Mouse (Mus musculus): ENCODE data around the gene Gm3285. TPM values are rescaled to one million over a fixed set of nuclear protein-coding genes. Genes with fewer than 3 reads are reported as not detected.
A peak's percentile ranks its signal among the peaks of the same experiment; 100 is the strongest.

Gm3285 gene
- polyA plus RNA-seq, 1 experiment from 2014 or later, result not detected

DNA sequence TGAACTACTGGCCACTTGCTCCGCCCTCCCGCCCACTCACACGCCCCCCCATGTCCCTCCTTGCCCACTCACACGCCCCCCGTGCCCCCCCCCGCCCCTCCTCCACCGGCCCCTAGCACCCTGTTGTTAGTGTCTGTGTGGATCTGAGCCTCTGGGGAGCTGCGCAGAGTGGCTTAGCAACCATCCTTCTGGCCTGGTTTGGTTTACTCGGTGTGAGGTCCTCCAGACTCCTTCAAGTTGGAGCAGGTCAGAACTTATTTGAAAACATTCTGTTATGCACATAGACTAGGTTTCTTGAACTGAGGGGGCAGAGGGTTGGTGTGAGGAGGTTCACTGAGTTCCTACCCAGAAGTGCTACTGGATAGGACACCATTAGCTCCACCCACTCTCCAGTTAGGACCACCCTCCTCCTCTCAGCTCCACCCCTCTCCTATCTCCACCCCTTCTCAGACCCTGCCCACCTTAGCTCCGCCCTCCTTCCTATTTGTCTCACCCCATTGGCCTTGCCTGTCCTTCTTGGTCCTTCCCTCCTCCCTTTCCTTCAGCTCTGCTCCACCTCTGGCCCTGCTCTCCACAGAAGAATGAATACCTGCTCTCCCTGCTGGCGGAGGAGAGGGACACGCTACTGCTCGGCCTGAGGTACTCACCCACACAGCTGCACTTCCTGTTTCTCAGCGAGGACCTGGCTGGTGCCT lies 2.4 kb downstream of the Gm3285 start:
- Histone ChIP-seq H3K4me3 (peak overlapping the region; percentile 11; the same call in 1 of the 2 replicates), H3K36me3 (no peaks in the 10 kb centered on the region), H3K4me2 (replicated peaks) (peak overlapping the region; percentile 18), H3K27ac (replicated peaks) (no peak overlapping the region), H3K4me1 (no peaks in the 10 kb centered on the region), H3K27me3 (no peaks in the 10 kb centered on the region), H3K9ac (replicated peaks) (0 out of 2 replicates have a peak overlapping the region, but pooled peaks have one; percentile 22), H3K9me3 (no peaks in the 10 kb centered on the region)
- WGBS, result 45% methylated on average over 14 of the region's 14 CpGs
- peak; percentile 51; the same call in 1 of the 2 replicates for ATAC-seq (replicated peaks)

DNA sequence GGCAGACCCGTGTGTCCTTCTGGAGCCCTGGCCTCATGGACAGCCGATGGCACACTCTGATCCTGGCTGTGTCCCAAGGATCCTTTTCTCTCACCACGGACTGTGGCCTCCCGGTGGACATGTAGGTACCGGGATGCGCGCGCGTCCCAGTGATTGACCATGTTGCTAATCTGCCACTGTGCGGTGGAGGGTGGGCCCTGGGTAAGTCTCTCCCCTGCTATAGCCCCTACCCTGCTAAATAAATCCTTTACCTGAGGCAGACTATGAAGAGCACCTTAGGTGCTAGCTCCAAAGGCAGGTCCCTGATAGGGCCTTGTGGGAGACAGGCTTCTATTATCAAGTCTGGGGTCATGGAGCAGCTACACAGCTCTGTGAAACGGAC lies 3.0 kb downstream of the Gm3285 start:
- Histone ChIP-seq H3K9ac (replicated peaks) (0 out of 2 replicates have a peak overlapping the region, but pooled peaks have one; percentile 22), H3K27me3 (no peaks in the 10 kb centered on the region), H3K9me3 (no peaks in the 10 kb centered on the region), H3K4me3 (peak overlapping the region; percentile 11; the same call in 1 of the 2 replicates), H3K4me1 (no peaks in the 10 kb centered on the region), H3K36me3 (no peaks in the 10 kb centered on the region), H3K27ac (replicated peaks) (no peak overlapping the region), H3K4me2 (replicated peaks) (peak overlapping the region; percentile 18)
- WGBS, result 35% methylated on average over 11 of the region's 11 CpGs
- no peak for ATAC-seq (replicated peaks)

DNA sequence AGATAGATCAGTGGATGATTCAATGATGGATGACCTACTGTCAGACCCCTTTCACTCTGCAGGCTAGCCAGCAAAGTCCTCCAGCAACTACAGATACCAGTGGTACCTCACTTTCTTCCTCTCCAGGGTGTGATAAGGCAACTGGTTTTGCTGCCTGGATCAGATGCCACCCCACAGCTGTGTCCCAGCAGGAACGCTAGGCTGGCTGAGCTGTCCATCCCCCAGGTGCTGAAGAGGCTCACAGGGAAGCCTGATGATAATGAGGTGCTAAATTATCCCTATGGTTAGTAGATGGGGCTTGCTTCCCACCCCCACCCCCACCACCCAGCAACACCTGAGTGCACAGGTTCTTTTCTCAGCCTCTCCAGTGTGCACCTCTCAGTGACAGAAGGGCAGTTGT lies 5.8 kb downstream of the Gm3285 start:
- Histone ChIP-seq H3K4me2 (replicated peaks) (no peak overlapping the region), H3K4me1 (no peaks in the 10 kb centered on the region), H3K4me3 (no peak overlapping the region), H3K9me3 (no peaks in the 10 kb centered on the region), H3K27me3 (no peaks in the 10 kb centered on the region), H3K9ac (replicated peaks) (no peak overlapping the region), H3K27ac (replicated peaks) (no peak overlapping the region), H3K36me3 (no peaks in the 10 kb centered on the region)
- no peak for ATAC-seq (replicated peaks)
- WGBS, result 30% methylated on average over 1 of the region's 1 CpGs

DNA sequence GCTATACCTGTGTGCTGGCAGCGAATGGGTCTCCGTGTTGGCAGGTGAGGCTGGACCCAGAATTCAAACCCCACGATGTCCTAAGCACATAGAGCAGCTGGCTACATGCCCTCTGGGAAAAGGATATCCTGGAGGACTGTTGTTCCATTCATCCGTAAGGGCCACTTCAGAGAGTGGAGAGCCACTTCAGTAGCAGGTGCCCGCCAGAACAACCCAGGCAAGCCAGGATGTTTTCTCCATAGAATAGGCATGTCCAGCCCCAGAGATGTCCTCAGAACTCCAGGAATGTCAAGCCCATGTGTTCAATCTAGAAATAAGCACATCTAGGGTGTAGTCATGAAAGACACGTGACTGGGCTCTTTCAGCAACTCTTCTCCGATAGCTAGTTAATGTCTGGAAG lies 7.9 kb downstream of the Gm3285 start:
- no peak overlapping the region for H3K4me2 ChIP-seq (replicated peaks)
- no peaks in the 10 kb centered on the region for H3K27me3 ChIP-seq
- no peaks in the 10 kb centered on the region for H3K9me3 ChIP-seq
- H3K27ac ChIP-seq (replicated peaks), result no peak overlapping the region
- no peak overlapping the region for H3K4me3 ChIP-seq
- no peaks in the 10 kb centered on the region for H3K4me1 ChIP-seq
- no peak for ATAC-seq (replicated peaks)
- H3K36me3 ChIP-seq, result no peaks in the 10 kb centered on the region
- no peak overlapping the region for H3K9ac ChIP-seq (replicated peaks)
- WGBS, result 85% methylated on average over 7 of the region's 7 CpGs

DNA sequence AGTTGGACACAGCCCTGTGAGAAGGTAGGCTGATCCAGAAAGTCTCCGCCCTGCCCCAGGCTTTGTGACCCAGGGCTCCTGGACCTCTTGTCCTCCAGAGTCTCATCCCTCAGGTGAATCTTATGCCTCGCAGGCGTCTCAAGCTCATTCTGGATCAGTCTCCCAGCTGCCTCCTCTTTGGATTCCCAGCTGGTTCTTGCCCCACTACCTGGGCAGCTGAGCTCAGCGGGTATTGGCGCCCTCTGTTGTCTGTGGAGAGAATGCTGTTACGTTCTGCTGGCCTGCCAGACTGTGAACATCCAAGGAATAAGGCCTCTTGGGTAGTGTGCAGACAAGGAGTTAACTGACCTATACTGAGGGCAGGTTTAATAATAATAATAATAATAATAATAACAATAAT lies 17.2 kb downstream of the Gm3285 start:
- Histone ChIP-seq H3K36me3 (no peaks in the 10 kb centered on the region), H3K4me2 (replicated peaks) (no peak overlapping the region), H3K27ac (replicated peaks) (no peak overlapping the region), H3K4me3 (no peak overlapping the region), H3K9me3 (no peaks in the 10 kb centered on the region), H3K4me1 (0 out of 2 replicates have a peak, but pooled peaks cover 3% of the 10 kb centered on the region), H3K27me3 (no peaks in the 10 kb centered on the region), H3K9ac (replicated peaks) (no peak overlapping the region)
- WGBS, result 64% methylated on average over 6 of the region's 6 CpGs
- ATAC-seq (replicated peaks), result no peak

DNA sequence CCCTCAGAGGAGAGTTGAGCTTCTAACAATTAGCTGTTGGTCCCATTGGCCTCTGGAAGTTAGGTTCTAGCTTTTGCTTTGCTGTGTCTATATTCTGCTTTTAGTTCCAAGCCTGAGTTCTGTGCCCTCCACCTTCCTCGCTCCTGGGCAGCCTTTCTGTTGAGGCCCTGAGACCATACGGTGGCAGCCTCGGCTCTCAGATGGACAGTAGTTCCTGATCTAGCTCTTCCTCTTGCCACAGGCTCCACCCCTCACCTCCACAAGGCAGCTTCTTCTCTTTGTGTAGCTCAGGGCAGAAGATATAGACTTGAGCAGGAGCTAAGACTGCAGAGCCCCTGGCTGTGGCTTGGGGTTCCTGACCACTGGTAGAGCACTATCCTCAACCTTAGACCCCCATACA lies 18.5 kb downstream of the Gm3285 start:
- Histone ChIP-seq H3K27ac (replicated peaks) (no peak overlapping the region), H3K9ac (replicated peaks) (no peak overlapping the region), H3K4me2 (replicated peaks) (no peak overlapping the region), H3K27me3 (no peaks in the 10 kb centered on the region), H3K9me3 (no peaks in the 10 kb centered on the region), H3K4me1 (0 out of 2 replicates have a peak, but pooled peaks cover 3% of the 10 kb centered on the region), H3K4me3 (no peak overlapping the region), H3K36me3 (no peaks in the 10 kb centered on the region)
- no peak for ATAC-seq (replicated peaks)
- 94% methylated on average over 3 of the region's 3 CpGs for WGBS

DNA sequence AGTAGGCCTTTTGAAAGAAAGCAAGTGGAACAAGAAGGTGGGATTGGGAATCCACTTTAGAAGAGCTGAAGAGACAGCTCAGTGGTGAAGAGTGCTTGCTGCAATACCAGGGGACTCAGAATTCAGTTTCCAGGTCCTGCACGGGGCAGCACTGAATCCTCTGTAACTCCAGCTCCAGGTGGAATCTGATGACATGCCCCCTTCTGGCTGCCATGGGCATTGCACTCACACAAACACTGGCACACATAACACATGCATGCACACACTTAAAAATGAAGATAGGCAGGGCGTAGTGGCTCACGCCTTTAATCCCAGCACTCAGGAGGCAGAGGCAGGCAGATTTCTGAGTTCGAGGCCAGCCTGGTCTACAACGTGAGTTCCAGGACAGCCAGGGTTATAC lies 20.8 kb downstream of the Gm3285 start:
- H3K9me3 ChIP-seq, result no peaks in the 10 kb centered on the region

DNA sequence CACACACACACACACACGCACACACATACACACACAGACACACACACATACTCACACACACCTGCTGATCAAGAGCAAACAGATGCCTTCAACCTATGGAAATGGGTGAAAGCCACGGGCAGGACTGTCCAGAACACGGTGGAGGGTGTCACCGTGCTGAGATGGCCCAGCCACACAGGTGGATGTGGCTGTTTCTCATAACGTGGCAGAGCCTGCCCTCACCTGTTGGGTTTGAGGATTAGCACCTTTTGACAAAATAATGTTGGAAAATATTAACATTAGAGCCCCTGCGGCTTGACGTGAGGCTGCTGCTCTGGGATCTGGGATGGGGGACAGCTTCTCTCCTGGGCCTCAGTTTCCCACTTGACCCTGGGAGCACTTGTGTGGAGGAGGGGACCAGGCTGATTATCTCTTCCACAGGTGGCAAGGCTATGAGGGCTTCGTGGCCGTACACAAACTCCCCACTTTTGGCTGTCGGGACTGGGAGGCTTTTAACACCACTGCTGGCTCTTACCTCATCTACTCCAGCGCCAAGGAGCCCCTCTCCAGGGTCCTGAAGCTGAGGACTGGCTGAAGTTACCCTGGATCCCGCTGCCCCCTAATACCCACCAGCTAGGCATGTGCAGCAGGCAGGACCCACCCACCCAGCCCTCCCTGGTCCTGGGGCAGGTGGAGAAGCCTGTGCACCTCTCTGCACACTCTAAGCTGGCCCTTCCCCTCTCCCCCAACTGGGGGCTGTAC lies 24.4 kb downstream of the Gm3285 start:
- Histone ChIP-seq H3K36me3 (no peaks in the 10 kb centered on the region), H3K4me1 (no peaks in the 10 kb centered on the region), H3K9ac (replicated peaks) (no peak overlapping the region), H3K27me3 (no peaks in the 10 kb centered on the region), H3K9me3 (no peaks in the 10 kb centered on the region; the same call in 1 of the 2 replicates), H3K27ac (replicated peaks) (no peak overlapping the region), H3K4me2 (replicated peaks) (no peak overlapping the region), H3K4me3 (no peak overlapping the region)
- 53% methylated on average over 12 of the region's 12 CpGs for WGBS
- no peak for ATAC-seq (replicated peaks)

More for the DNA sequence above, 20.8 kb downstream of the Gm3285 start:
- no peak for ATAC-seq (replicated peaks)
- Histone ChIP-seq H3K4me2 (replicated peaks) (no peak overlapping the region), H3K4me1 (no peaks in the 10 kb centered on the region), H3K36me3 (no peaks in the 10 kb centered on the region), H3K27me3 (no peaks in the 10 kb centered on the region), H3K9ac (replicated peaks) (no peak overlapping the region), H3K27ac (replicated peaks) (no peak overlapping the region), H3K4me3 (no peak overlapping the region)
- WGBS, result 86% methylated on average over 5 of the region's 5 CpGs

DNA sequence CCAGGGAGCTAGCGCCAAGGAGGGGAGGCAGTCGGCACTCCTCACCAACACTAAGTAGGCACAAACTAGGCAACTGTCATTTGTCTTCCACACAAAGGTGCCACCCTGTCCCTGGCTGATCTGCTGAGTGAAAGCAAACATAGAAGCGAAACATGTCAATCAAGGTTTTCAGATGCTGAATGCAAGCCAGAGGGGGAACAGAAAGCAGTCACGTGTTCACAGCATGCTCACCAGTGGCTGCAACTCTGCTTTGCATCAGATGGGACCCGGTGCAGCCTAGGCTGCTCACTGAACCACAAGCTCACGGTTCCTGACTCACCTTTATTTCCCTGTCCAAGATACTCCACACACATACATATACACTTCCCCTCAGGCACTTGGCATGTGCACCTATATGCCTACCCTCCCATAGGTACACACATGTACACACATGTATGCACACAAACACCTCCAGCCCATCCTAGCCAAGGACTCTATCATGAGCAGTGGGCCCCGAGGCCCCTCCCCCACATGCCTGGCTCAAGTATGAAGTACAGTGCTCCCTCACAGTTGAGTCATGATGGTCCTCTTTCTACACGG lies 29.3 kb downstream of the Gm3285 start:
- Histone ChIP-seq H3K36me3 (no peaks in the 10 kb centered on the region), H3K27ac (replicated peaks) (no peak overlapping the region), H3K4me3 (no peak overlapping the region), H3K9ac (replicated peaks) (no peak overlapping the region), H3K27me3 (no peaks in the 10 kb centered on the region), H3K9me3 (no peaks in the 10 kb centered on the region; the same call in 1 of the 2 replicates), H3K4me2 (replicated peaks) (no peak overlapping the region), H3K4me1 (no peaks in the 10 kb centered on the region)
- 72% methylated on average over 8 of the region's 8 CpGs for WGBS
- no peak for ATAC-seq (replicated peaks)

DNA sequence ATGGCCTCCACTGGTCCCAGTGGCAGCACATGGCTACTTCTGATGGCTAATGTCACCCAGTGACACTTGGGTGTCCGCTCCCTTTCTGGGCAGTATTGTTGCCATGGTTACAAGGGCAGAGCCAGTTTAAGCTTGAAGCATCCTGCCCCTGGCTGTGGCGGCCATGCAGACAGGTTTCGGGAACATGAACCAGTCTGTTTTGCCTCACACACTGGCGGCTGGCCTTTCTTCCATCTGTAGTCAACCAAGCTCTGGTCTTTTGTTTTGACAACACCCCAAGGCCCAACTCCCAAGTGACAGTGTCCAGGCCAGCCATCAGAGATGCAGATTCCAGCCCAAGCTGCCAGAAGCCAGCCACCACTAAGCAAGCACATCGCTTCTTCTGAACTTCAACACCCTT lies 33.8 kb downstream of the Gm3285 start:
- Histone ChIP-seq H3K9me3 (no peaks in the 10 kb centered on the region), H3K27ac (replicated peaks) (no peak overlapping the region)
- no peak for ATAC-seq (replicated peaks)

DNA sequence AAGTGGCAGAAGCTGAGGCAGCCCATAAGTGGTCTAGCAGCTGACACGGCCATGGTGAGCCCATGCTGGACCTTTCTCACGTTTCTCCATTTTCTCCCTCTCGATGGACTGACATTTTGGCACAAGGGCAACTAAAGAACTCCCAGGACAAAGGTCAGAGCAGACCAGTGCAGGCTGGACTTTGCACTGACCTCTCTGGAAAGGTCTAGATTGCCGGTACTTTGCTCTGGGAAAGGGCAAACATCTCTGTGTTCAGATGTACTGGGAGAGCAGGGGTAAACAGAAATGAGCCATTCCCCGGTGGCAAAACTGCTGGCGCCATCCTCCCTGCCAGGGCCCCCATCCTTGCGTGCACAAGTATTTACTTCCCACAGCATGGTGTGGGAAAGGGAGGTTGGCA lies 38.4 kb downstream of the Gm3285 start:
- Histone ChIP-seq H3K9ac (replicated peaks) (no peak overlapping the region), H3K27ac (replicated peaks) (no peak overlapping the region), H3K36me3 (no peaks in the 10 kb centered on the region), H3K4me1 (peaks cover 21% of the 10 kb centered on the region), H3K27me3 (no peaks in the 10 kb centered on the region), H3K9me3 (no peaks in the 10 kb centered on the region), H3K4me3 (no peak overlapping the region), H3K4me2 (replicated peaks) (no peak overlapping the region)
- WGBS, result 78% methylated on average over 7 of the region's 7 CpGs
- no peak for ATAC-seq (replicated peaks)

More for the DNA sequence above, 33.8 kb downstream of the Gm3285 start:
- H3K4me1 ChIP-seq, result peaks cover 5% of the 10 kb centered on the region; the same call in 1 of the 2 replicates
- no peak overlapping the region for H3K9ac ChIP-seq (replicated peaks)
- H3K36me3 ChIP-seq, result no peaks in the 10 kb centered on the region
- H3K4me3 ChIP-seq, result no peak overlapping the region
- H3K4me2 ChIP-seq (replicated peaks), result no peak overlapping the region
- no peaks in the 10 kb centered on the region for H3K27me3 ChIP-seq
- 64% methylated on average over 5 of the region's 5 CpGs for WGBS

Measured in forebrain, embryonic 15.5 days (tissue).